Mouse (Mus musculus) spleen, adult 2 months (tissue): ENCODE measurements around the gene Arpc2. TPM values are rescaled to one million over a fixed set of nuclear protein-coding genes. Genes with fewer than 3 reads are reported as not detected.

ENCODE experiments used
- DNase-seq, 2 experiments: peaks; one replicate each; pipeline versions ENCODE4 v3.0.0 to v3.0.0-alpha.2; 2012 to 2021; ENCODE audit warnings: low spot score in 2 of 2, low read depth in 1 of 2
- H3K27ac ChIP-seq: fragments of 200-500 bp; 2 replicates; pipeline ENCODE4 v1.5.1; 2012; ENCODE audit warnings: low read length, inconsistent platforms; ENCODE audit not compliant: insufficient read depth
- H3K27me3 ChIP-seq: fragments of 200-500 bp; 2 replicates; pipeline ENCODE4 v1.6.1; 2012; ENCODE audit warnings: mild to moderate bottlenecking, moderate library complexity, low read length, inconsistent platforms; ENCODE audit not compliant: control insufficient read depth, insufficient read depth
- H3K36me3 ChIP-seq: fragments of 200-500 bp; 2 replicates; pipeline ENCODE4 v1.6.1; 2012; ENCODE audit warnings: mild to moderate bottlenecking, low read length, inconsistent platforms; ENCODE audit not compliant: control insufficient read depth, insufficient read depth
- H3K4me1 ChIP-seq: fragments of 200-500 bp; 2 replicates; pipeline ENCODE4 v1.6.1; 2011; ENCODE audit warnings: inconsistent platforms; ENCODE audit not compliant: control insufficient read depth, insufficient read depth, insufficient read length
- H3K4me3 ChIP-seq: fragments of 200-500 bp; 2 replicates; pipeline ENCODE4 v1.5.1; 2011; ENCODE audit warnings: mild to moderate bottlenecking, inconsistent platforms; ENCODE audit not compliant: insufficient read depth, insufficient read length; ENCODE audit errors: extremely low read depth
- CTCF ChIP-seq: fragments of 200-500 bp; IDR thresholded peaks from 2 replicates; pipeline ENCODE4 v1.5.1; 2011; ENCODE audit warnings: mild to moderate bottlenecking, inconsistent platforms; ENCODE audit not compliant: insufficient read depth, insufficient read length, insufficient replicate concordance; ENCODE audit errors: extremely low read depth
- POLR2A ChIP-seq: fragments of 200-500 bp; IDR thresholded peaks from 2 replicates; pipeline ENCODE4 v1.6.1; 2011; ENCODE audit warnings: low read depth, low read length, inconsistent platforms
- WGBS: fragments of 180-500 bp; shearing (Covaris S2); methylation state at CpG from one replicate; pipeline ENCODE4 v1.1.7; 2018; 5-methylcytosine and 5-hydroxymethylcytosine counted together
- polyA plus RNA-seq: library from polyadenylated mRNA; depleted of rRNA; stranded (reverse); fragments of >200 nt; gene quantifications from 2 replicates; pipeline ENCODE4 v1.2.3, GENCODE M21; 2012

The Arpc2 gene
- polyA plus RNA-seq, 1 experiment, result 186 TPM

GRCm38 (mm10) chr1:74288327-74288726, 52.4 kb downstream of the Arpc2 start:
- DNase-seq, result no peak
- 89% methylated on average over 4 of the region's 4 CpGs for WGBS
- Histone ChIP-seq H3K36me3 (peaks cover 1% of the 10 kb centered on the region; the same call in 1 of the 2 replicates), H3K4me1 (peaks cover 6% of the 10 kb centered on the region; the same call in 1 of the 2 replicates), H3K27me3 (no peaks in the 10 kb centered on the region), H3K27ac (no peak overlapping the region), H3K4me3 (no peak overlapping the region)
- TF ChIP-seq POLR2A, result no peak
- TF ChIP-seq CTCF, result no peak

GRCm38 (mm10) chr1:74289248-74289647, 53.4 kb downstream of the Arpc2 start:
- Histone ChIP-seq H3K27ac (no peak overlapping the region), H3K4me1 (peaks cover 2% of the 10 kb centered on the region; the same call in 1 of the 2 replicates), H3K36me3 (peaks cover 1% of the 10 kb centered on the region; the same call in 1 of the 2 replicates), H3K4me3 (no peak overlapping the region), H3K27me3 (no peaks in the 10 kb centered on the region)
- 85% methylated on average over 9 of the region's 9 CpGs for WGBS
- no peak for DNase-seq
- TF ChIP-seq CTCF (no peak), POLR2A (no peak)

DNA sequence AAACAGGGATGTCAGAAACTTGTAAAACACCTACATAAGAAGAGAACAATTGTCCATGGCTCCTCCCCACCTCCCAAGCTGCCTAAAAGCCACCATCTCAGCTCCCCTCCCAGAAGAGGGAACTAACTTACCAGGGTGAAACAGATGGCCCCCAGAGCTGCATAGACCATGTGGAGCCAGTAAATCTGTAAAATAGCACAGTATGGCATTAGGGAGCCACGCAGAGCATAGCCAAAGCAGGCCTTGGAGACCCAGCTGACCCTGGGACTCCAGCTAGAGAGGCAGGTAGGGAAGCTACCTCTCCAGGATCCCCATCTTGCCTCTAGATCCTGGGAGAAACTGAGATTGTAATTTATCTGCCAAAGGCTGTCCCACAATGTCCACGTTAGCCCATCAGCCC, 53.9 kb downstream of the Arpc2 start:
- H3K27ac ChIP-seq, result no peak overlapping the region
- no peak for DNase-seq
- H3K4me3 ChIP-seq, result no peak overlapping the region
- H3K4me1 ChIP-seq, result peaks cover 2% of the 10 kb centered on the region; the same call in 1 of the 2 replicates
- TF ChIP-seq CTCF (no peak), POLR2A (no peak)
- H3K36me3 ChIP-seq, result peaks cover 1% of the 10 kb centered on the region; the same call in 1 of the 2 replicates
- H3K27me3 ChIP-seq, result no peaks in the 10 kb centered on the region
- 92% methylated on average over 2 of the region's 2 CpGs for WGBS

DNA sequence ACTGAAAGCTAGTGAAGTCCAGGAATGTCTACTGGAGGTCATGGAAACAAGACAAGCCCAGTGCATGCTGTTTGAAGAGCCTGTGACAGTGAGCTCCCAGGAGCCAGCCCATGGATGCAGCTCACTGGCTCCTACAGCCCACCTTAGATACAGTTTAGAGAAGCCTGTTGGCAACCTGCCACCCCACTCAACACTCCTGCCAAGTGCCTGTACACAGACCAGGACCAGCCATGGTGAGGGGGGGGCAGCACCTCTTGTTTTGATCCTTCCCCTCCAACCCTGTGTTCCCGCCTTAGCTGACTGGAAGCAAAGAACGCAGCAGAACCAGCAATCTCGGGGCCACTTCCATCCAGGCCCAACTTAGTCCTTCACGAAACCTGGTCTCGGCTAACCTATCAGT, 54.3 kb downstream of the Arpc2 start:
- 86% methylated on average over 5 of the region's 5 CpGs for WGBS
- peaks cover 1% of the 10 kb centered on the region; the same call in 1 of the 2 replicates for H3K36me3 ChIP-seq
- no peak for TF ChIP-seq POLR2A
- TF ChIP-seq CTCF, result no peak
- no peak overlapping the region for H3K4me3 ChIP-seq
- no peak overlapping the region for H3K27ac ChIP-seq
- peaks cover 4% of the 10 kb centered on the region; the same call in 1 of the 2 replicates for H3K4me1 ChIP-seq
- DNase-seq, result no peak
- no peaks in the 10 kb centered on the region for H3K27me3 ChIP-seq

GRCm38 (mm10) chr1:74292331-74293020, 56.6 kb downstream of the Arpc2 start:
- Histone ChIP-seq H3K36me3 (peaks cover 1% of the 10 kb centered on the region; the same call in 1 of the 2 replicates), H3K27ac (no peak overlapping the region), H3K4me3 (no peak overlapping the region), H3K27me3 (no peaks in the 10 kb centered on the region), H3K4me1 (peaks cover 4% of the 10 kb centered on the region; the same call in 1 of the 2 replicates)
- no peak for TF ChIP-seq POLR2A
- no peak for TF ChIP-seq CTCF
- WGBS, result 93% methylated on average over 11 of the region's 11 CpGs
- DNase-seq, result no peak

DNA sequence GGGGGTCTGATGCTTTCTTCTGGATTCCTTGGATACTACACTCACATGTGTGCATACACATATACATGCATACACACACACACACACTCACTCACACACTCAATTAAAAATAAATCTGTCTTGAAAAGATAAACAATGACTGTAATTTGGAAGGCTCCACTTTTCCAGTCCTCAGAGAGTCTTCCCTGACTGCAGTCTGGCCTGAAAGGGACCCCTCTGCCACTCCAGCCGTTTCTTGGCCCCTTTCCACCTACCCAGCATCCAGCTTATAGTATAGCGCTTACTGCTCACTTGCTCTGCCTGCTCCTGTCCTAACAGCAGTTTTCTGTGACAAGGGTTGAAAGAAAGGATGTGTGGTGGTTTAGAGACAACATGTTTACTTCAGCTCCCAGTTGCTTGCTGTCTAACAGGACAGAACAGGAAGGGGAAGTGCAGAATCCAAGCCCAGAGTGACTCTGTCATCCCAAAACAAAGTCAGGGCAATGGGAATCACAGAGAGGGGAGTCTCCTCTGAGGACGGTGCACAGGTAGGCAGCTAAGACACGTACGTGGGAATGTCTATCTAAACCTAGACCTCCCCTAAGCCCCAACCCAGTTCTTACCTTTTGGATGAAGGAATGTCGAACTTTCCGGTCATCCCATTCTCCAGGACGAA, 57.5 kb downstream of the Arpc2 start:
- DNase-seq, result no peak
- H3K36me3 ChIP-seq, result peaks cover 1% of the 10 kb centered on the region; the same call in 1 of the 2 replicates
- H3K4me1 ChIP-seq, result peaks cover 4% of the 10 kb centered on the region; the same call in 1 of the 2 replicates
- H3K27me3 ChIP-seq, result no peaks in the 10 kb centered on the region
- no peak overlapping the region for H3K27ac ChIP-seq
- whole genome bisulfite sequencing, result 94% methylated on average over 8 of the region's 8 CpGs
- no peak for TF ChIP-seq CTCF
- no peak for TF ChIP-seq POLR2A
- no peak overlapping the region for H3K4me3 ChIP-seq

- WGBS, result 90% methylated on average over 3 of the region's 3 CpGs
- H3K27me3 ChIP-seq, result no peaks in the 10 kb centered on the region
- no peak for DNase-seq
- TF ChIP-seq CTCF (no peak), POLR2A (no peak)
- H3K4me3 ChIP-seq, result no peak overlapping the region
- peaks cover 4% of the 10 kb centered on the region; the same call in 1 of the 2 replicates for H3K4me1 ChIP-seq
- H3K36me3 ChIP-seq, result peaks cover 1% of the 10 kb centered on the region; the same call in 1 of the 2 replicates
- H3K27ac ChIP-seq, result no peak overlapping the region
Observed at GRCm38 (mm10) chr1:74294090-74294643, 58.3 kb downstream of the Arpc2 start.
